Mouse (Mus musculus) adrenal gland, adult 8-10 months (tissue): Measurements from ENCODE around the gene Clec4f. TPM values are rescaled to one million over a fixed set of nuclear protein-coding genes. Genes with fewer than 3 reads are reported as not detected.
"Not testable (repeated sequence)": the region's sequence is repeated elsewhere in the genome, so short reads cannot be mapped to it uniquely, and the experiment has no call there.

ENCODE experiments used
- DNase-seq: peaks from one replicate; pipeline ENCODE4 v3.0.0; 2022
- total RNA-seq, 4 experiments: library from RNA; stranded (reverse); gene quantifications; 2 replicates each; pipeline ENCODE4 v1.2.4; 2022

Clec4f gene
- total RNA-seq: not detected

DNA sequence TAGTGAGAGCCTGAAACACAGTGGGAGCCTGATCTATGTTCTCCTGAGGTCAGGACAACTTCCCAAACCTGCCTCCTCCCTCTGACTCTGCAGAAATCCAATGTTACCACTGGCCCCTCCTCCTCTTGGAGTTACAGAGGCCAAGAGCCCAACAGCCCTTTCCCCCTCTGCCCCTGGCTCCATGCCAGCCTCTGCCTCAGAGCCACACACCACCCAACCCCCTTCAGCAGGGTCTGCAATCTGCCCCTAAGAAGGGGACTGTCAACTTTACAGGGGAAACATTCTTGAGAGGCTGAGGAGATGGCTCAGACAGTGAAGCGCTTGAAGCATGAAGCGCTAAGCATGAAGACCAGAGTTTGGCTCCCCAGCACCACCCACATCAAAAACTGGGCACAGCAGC, at the start of gene Clec4f:
TSS of gene Clec4f (minus strand) at position 101 of the 400 bp plus-strand sequence.
- no peak for DNase-seq

DNA sequence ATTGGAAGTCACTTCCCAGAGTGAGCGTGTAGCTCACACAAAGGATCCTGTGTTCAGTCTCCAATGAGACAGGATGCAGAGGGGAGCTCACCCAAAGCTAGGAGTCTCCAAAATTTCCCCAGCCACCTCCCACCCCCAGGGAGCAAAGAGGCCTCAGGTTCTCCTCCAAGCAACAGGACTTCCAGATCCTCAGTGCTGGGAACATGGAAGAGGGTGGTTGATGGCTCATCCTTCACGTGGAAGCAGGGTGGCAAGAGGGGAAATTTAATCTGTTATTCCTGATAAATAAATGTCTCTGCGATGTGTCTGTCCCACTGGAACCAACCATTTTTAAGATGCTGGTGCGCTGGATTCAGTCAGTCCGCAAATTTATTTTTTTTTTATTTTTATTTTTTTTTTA, 48.7 kb upstream of the Clec4f start:
- DNase-seq: no peak

DNA sequence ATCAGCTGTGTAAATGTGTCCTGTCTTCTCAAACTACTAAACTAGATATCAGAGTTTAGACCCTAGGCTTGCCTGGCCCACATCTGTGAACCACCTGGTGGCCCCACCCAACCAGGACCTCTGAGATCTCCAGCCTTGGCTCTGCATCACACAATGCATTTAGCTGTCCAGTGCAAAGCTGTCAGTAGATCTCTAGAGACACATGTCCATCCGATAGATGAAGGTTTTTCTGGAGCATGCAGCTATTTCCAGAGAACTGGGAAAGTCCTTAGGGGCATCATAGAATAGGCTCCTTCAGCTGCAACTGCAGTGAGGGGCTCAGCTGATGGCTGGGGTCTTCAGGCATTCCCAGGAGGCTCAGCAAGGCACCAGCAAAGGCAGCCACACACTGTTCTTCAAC, 48.3 kb upstream of the Clec4f start:
- DNase-seq: no peak

DNA sequence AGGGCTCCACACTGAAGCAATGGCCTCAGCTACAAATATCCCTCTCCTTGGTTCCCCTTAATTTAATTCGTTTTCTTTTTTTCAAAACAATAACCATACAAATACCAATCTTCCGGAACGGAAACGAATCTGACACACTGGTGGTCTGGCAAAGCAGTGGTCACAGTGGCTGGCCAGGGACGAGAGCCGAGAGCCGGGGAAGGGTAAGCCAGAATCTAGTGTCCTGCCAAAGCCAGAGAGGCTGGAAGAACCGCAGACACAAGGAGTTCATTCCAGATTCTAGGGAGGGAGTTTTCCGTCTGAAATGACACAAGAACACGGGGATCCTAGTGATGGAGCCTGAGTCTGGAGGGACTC, 47.7 kb upstream of the Clec4f start:
- DNase-seq: no peak

DNA sequence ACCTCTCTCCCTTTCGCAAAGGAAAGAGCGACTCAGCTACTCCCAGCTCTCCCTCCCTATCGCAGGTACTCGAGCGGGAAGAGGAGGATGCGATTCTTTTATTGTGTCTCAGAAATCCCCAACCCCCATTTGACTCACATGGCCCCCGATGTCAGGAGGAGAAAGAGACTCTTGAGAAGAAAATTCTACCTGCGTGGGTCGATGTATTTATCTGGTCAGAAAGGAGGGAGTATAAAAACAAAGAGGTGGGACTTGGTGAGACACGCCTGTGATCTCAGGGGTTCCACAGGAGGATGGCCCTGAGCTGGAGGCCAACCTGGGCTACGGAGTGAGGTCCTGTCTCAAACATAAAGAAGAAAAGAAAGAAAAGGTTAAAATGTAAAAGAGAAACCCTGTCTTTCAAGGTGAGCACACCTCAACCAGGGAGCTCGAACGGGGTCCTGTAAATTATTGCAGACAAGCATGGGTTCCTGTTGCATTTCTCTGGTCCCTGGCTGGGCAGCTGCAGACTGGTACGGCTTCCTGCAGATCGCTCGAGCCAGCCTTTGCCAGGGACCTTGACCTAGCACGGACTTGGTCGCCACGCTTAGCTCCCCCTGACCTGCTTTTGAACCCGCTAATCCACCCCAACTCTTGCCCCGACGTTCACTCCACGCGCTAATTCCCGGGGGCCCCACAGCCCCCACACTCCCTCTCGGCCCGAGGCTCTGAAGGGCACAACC, 47.2 kb upstream of the Clec4f start:
- no peak for DNase-seq

DNA sequence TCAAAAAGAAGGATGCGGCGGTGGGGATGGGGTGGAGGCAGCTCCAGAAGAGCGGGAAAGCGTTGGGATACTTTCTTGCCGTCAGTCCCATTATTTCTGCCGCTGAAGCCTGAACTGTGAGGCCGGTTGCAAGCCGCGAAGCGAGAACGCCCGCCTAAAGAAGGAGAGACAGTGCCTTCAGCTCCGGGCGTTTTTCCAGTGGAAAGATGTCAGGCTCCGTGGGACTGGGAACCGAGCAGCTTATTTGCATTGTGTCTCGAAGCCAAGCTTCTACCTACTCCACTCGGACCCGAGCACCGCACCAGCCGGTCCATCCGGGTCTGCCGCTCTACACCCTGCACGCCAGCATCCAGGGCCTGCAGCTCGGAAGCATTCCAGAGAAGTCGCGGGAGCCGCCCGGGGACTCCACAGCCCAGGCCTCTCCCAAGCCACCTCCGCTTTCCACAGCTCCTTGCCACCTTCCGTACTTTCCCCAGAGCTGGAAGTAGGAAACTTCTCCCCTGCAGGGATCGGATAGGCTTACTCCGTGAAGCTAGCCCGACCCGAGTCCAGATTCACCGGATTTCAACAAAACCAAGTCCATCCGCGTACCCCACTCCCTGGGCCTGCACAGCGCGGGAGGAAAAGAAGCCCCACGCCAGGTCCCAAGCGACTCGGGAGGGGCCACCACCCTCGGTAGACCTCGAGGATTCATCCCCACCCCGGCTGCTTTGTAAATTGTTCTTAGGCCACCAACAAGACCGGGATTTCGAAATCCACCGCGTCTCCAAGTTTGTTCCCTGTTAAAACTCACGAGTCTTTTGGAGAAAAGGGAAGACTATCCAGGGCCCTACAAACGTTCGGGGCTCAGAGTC, 46.4 kb upstream of the Clec4f start:
- no peak for DNase-seq

DNA sequence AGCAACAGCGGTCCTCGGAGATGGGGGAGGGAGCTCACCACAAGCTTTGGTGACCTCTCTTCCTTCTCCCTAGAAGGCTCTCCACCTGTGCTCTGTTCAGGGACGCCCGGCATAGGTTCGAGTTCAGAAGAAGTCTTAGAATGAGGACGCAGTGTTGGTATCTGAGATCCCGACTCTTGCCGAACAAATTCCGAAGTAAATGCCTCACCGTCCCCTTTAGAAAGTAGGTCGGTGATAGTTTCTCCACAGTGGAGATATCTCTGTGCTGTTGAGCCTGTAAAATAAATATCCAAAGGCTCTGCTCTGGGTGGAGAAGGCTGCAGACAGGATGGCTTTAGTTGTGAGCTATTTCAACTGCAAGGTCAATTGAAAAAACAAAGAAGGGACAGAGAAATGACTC, 45.0 kb upstream of the Clec4f start:
- no peak for DNase-seq

DNA sequence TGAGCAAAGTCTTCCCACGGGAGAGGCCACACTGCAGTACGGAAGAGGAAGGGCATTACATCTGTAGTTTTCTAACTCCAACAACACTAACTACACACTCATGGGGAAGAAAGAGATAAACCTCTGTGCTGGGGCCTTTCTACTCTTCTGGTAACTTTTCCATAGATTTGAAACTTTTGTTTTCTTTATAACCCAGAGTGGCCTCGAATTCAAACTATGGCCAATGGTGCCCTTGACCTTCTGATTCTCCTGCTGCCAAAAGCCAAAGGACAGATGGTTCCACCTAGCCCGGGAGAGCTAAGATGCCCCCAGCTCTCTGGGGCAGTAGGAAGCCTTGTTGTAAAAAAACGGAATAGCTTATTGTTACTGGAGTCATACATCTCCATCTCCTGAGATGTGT, 44.0 kb upstream of the Clec4f start:
- no peak for DNase-seq

DNA sequence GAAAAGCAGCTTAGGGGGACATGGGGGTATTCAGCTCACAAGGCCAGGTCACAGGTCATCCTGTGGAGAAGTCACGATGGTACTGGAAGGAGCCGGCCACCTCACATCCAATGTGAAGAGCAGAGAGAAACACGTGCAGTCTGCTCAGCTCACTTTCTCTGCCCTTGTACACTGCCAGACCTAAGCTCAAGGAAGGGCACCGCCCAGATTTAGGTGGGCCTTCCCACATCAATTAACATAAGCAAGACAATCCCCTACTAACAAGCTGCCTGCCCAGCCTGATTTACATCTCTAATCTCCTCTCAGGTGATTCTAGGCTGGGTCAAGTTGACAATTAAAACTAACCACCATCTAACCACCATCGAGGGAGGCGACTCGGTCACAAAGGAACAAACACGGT, 41.9 kb upstream of the Clec4f start:
- no peak for DNase-seq

DNA sequence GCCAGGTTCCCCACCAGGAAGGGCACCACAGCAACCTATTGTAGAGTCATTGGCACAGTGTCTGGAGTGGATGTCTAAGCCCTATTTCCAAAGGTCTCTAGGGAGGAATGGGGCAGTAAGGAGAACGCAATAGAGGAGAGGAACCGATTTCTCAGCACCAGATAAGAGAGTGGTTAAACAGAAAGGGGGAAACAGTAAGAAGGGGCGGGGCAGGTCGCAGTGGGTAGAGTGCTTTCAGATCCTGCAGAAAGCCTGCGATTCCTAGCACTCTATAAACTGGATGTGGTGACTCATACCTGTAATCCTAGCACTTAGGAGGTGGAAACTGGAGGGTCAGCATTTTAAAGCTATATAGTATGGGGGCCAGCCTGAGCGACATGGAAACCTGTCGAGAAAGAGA, 40.7 kb upstream of the Clec4f start:
- no peak for DNase-seq

DNA sequence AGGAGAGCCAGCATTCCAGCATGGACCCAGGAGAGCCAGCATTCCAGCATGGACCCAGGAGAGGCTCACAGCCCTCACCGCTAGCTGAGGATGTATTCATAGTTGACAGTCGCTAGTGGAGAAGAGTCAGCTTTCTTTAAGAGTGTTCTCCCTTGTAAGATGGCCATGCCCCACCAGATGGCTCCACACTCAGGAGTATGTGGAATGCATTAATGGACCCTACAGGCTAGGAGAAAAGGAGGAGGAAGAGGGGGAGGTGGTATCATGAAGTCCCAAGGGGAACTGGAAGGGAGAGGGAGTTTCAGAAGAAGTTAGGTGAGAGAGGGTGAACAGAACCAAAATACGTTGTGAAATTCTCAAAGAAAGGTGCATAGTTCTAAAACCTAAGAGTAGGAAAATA, 39.7 kb upstream of the Clec4f start:
- DNase-seq: no peak

DNA sequence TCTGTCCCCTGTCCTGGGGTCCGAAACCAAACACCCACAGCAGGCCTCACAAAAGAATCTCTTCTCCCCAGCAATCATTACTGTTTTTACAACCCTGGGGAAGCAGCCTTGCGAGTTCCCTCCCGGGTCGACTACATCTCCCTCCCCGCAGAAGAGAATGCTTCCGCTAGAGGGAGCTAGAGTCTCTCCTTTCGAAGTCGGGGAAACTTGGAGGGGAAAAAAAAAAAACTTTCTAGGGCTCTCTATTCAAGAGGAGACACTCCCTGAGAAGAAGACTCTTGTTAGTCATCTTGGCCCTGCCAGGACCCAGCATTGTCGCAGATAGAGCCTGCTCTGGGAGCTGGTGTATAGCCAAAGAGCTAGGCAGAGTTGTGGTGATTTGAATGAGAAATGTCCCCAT, 37.8 kb upstream of the Clec4f start:
- no peak for DNase-seq

DNA sequence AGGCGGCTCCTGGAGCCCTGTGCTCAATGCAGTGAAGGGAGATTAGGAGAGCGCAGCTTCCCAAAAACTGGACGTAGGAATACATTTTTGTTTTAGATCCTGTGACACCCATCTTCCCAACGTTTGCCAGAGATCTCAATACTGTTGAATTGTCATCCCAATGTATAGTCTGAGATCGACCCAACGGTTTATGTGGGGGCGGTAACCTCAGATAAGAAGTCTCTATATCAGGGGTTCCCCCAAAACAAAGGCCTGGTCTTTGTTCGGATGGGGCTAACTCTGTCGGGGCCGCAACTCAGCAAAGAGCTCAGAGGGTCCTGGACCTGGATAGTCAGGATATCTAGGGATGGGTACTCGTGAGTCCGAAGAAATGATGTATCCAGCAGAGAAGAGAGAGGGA, 37.0 kb upstream of the Clec4f start:
- no peak for DNase-seq

DNA sequence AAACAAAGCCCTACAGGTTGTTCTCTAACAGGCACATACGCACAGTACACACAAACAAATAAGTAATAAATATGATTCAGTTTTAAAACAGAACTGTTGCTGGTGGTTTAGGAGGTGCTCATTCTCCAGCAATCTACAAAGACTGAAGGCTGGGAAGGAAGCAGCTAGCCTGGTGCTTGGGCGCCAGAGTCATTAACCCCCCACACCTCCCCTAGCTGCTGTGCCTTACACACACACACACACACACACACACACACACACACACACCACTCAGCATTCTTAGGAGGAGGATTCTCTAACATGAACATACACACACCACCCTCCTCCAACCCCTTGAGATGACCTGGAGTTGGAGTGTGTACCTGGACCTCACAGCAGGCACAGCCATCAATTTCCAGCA, 34.9 kb upstream of the Clec4f start:
- no peak for DNase-seq

DNA sequence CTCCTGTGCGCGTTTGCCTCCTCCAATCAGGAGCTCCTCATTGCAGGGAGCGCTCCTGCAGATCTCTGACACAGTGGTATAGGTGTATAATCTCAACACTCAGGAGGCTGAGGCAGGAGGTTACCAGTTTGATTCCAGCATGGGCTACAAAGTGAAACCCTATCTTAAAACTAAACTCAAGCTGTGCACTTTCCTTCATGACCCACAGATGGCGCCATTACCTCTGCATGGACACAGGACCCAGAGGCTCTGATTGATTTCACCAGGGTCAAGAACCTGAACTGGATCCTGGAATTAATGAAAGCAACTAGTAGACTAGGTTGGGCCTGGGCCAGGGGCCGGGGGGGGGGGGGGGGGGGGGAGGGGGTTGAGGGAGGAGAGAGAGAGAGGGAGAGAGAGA, 34.3 kb upstream of the Clec4f start:
- no peak for DNase-seq

DNA sequence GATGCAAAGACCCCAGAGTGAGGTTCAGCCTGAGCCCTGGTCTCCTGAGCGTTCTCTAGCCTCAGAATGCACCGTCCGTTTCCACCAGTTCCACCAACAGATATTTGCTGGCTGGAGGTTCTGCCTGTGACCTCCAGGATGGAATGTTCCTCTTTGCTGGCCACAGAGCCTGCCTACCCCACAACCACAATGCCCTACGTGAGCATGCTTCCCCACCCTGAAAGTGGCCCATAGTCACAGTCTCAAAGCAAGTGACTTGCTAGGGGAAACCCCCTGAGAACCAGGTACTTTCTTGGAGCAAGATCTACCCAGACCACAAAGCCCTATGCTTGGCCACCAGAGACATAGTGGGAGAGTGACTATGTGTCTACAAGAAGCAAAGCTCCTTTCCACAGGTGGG, 33.4 kb upstream of the Clec4f start:
- DNase-seq: no peak

DNA sequence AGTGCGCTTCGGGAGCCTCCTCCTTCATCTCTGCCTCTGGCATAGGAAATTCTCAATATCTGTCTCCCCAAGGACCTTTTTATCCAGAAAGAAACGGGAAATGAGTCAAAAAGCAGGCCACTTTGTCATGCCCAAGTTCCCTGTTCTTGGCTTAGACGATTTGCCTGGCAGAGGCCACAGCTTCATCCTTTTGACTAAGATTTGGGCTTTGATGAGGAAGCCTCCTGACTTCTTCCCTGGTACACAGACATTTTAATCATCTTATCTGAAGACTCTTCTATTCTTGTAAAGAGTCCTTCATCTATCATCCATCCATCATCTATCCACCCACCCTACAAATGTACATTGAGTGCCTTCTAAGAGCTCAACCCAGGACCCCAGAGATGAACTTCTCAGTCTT, 21.8 kb upstream of the Clec4f start, which contains the start of gene Cd207:
TSS of gene Cd207 (minus strand) at position 101 of the 400 bp plus-strand sequence.
- no peak for DNase-seq

DNA sequence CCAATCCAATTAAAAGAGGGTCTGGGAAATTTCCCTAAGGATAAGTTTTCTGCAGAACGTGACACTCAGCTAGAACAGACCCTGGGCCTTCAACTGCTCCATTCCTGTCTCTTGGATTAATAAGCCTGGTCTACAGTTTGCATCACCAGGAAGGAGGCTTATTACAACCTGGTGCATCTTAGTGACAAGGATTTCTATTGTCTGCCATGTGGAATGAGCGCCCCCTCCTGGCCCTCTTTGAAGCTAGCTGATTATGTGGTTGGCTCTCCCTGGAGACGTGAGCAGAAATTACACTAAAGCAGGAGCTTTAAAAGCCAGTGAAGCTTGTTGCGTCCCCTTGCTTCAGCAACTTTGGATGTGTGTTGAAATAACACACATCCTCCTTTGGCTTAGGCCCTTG, 17.4 kb upstream of the Clec4f start:
- peak; percentile 39 for DNase-seq

DNA sequence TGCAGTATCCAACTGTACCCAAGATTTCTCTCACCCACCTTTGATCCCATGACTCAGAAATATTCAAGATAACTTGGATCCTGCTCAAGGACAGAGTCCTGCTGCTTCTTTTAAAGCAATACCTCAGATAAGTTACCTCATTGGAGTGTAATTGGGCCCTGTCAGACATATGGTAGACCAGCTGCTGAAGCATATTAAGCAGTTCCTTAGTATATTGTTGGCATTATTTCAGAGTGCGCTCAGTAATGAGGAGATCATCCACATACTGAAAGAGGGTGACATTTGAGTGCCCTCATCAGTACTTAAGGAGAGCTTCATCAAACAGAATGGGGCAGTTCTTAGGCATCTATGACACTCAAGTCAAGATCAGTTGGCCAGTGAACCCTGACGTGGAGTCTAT, 9.0 kb upstream of the Clec4f start:
- no peak for DNase-seq

DNA sequence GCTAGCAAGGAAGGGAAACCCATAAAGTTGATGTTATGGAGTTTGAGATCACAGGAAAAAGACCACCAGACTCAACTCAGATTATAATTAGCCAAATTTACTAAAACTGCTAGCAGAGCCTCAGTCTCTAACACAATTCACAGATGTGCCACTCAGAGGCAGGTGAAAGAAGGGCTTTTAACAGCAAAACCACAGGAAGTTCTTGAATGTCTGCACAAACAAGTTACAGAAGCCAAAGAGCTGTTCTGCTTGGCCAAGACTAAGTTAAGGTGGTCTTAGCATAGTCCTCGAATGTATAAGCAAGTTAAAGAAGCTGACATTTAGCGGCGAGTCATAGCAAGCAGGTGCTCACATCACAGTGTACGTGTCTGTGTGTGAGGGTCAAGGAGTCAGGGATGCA, 4.8 kb upstream of the Clec4f start:
- no peak for DNase-seq

DNA sequence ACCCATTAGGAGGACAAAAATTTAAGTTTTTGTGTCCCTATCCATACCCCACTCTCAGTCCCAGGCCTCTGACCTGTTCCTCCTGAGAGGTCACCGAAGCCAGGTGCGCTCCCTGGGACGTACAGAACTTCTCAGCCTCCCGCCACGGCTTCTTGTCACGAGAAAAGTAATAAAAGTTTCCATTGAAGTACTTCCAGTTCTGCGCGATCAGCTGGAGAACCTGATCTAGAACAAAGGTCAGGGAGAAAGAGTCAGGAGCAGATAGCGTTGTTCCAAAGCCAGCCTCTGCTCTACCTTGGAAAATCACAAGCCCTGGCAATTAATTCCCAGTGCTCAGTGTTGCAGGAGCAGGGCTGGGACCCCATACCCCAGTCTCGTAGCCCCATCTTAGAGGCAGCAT, 9.3 kb downstream of the Clec4f start:
- DNase-seq: no peak

DNA sequence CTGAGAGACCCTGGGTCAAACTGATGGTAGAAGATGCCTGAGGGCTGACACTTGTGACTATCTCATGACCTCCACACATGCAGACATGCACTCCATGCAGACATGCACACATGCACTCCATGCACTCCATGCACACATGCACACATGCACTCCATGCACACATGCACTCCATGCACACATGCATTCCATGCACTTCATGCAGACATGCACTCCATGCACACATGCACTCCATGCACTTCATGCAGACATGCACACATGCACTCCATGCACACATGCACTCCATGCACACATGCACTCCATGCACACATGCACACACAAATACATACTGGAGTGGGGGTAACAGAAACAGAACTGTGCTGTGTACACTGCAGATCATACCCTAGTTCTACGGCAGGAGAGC, 20.7 kb downstream of the Clec4f start:
- DNase-seq: no peak

DNA sequence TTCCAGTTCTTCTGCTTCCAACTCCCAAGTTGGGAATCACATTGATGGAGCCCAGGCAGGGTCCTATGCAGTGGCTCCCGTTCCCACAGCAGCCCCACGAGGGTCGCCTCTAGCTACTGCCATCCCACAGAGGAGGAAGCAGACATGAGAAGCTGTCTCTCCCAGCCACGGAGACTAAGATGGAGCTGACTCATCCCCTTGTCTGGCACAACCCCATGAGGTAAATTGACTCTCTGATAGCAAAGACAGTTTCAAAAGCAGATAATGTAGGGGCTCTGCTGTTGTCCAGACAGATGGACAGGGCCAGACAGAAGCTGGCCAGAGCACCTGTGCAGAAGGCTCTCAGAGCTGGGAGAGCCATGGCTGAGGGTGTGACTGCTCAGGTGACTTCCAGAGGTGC, 21.4 kb downstream of the Clec4f start:
- DNase-seq: not testable (repeated sequence)

DNA sequence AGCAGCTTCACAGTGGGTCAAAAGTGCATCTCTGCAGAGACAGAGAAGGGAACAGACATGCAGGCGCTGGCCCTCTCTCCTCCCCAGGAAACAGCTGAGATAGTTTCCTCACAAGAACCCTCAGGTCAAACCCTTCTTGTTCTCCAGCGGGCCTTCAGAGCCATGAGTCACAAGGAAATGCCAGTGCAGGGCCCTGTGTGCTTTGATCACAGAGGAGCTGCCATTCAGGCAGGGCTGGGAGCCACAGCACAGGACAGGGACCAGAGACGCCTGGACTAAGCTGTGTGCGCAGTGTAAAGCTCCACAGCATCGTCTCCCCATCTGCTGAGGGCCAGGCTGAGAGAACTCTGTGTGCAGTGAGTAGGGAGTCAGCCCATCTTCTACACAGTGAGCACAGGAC, 21.9 kb downstream of the Clec4f start:
- peak; percentile 10 for DNase-seq
